8 mouse cellular contexts compared by ENCODE assay signal in the genomic region with DNA sequence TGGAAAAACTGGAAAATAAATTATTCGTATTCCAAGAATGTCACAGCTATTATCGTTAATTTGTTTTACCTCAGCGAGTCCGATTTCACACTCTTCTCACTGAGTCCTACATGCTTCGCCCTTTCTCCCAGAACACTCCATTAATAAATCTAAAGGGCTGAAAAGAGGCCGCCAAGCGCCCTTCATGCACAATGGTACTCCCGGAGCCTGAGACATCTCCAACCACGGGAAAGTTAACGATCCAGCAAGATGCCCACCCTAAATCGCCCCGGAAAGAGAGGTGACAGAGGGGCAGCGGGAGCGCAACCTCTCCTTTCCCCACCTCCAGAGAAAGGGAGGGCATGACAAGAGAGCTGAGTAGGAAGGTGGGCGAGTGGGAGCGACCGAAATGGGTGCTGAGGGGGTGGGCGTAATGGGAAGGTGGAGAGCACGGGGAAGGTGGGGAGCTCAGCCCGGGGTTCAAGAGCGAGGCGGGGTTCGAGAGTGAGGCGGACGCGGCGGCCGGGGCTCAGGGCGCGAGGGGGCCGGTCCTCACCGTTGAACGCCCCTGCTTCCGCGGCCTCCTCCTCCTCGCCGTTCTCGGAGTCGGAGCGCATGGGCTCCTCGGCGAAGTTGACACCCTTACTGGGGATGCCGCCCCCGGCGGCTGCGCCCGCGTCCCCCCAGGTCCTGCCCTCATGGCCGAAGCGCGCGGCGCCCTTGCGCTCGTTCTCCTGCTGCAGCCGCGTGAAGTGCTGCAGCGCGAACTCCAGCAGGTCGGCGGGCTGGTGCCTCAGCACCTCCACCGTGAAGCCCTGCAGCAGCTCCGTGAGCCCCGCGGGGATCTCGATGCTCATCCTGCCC. TPM values are rescaled to one million over a fixed set of nuclear protein-coding genes. Genes with fewer than 3 reads are reported as not detected.
A peak's percentile ranks its signal among the peaks of the same experiment; 100 is the strongest.
DNase-seq lines count a peak whose midpoint lies in the region; ATAC-seq and TF ChIP-seq lines count a peak whose summit lies in the region.

No protein-coding gene starts in this region.

- H3K27me3 ChIP-seq in spleen, adult 2 months (ENCODE audit: control insufficient read depth, insufficient read depth, low read length), result peaks cover 7% of the 10 kb centered on the region; the same call in 1 of the 2 replicates
- no peaks in the 10 kb centered on the region for H3K27me3 ChIP-seq in hindbrain, embryonic 15.5 days

- H3K9ac ChIP-seq in hindbrain, embryonic 15.5 days, result peak overlapping the region; percentile 95

- H3K36me3 ChIP-seq in spleen, adult 2 months (ENCODE audit: control insufficient read depth, insufficient read depth, low read length), result no peaks in the 10 kb centered on the region
- no peaks in the 10 kb centered on the region for H3K36me3 ChIP-seq in hindbrain, embryonic 15.5 days

- 2% methylated on average over 58 of the region's 66 CpGs for WGBS in spleen, adult 2 months
- 1% methylated on average over 52 of the region's 66 CpGs for WGBS in hindbrain, embryonic 15.5 days

- H3K9me3 ChIP-seq in hindbrain, embryonic 15.5 days, result no peaks in the 10 kb centered on the region

- intact Hi-C loops in gastrocnemius, adult 2 months (cut with DNase I), result no loop called here
- intact Hi-C loops in gastrocnemius, postnatal 36 days (cut with DNase I), result loop anchor here (5.0 kb wide), 1 partner anchor 93 kb away; no protein-coding TSS in a partner anchor

- TF ChIP-seq POLR2A in spleen, adult 2 months (IDR thresholded peaks at IDR 0.05; ENCODE audit: low read depth, low read length), result no peak

- peak overlapping the region; percentile 66 for H3K27ac ChIP-seq in gastrocnemius, adult 2 months
- peak overlapping the region; percentile 41; the same call in 1 of the 2 replicates for H3K27ac ChIP-seq in spleen, adult 2 months (ENCODE audit: insufficient read depth, low read length)
- peak overlapping the region; percentile 99 for H3K27ac ChIP-seq in hindbrain, embryonic 15.5 days (replicated peaks)

- peak; percentile 17 for ATAC-seq in erythroblast, adult 5-6 weeks (replicated peaks; ENCODE audit: low FRiP score, poor library complexity, severe bottlenecking)
- ATAC-seq in hindbrain, embryonic 15.5 days (ENCODE audit: low FRiP score, low read depth), result peak; percentile 80
- peak; percentile 33 for ATAC-seq in megakaryocyte progenitor cell, adult 5-6 weeks (replicated peaks; ENCODE audit: poor library complexity)

- peak overlapping the region; percentile 87 for H3K4me3 ChIP-seq in gastrocnemius, adult 2 months
- peak overlapping the region; percentile 77 for H3K4me3 ChIP-seq in spleen, adult 2 months (ENCODE audit: extremely low read depth, insufficient read depth, insufficient read length)
- H3K4me3 ChIP-seq in hindbrain, embryonic 15.5 days, result peak overlapping the region; percentile 89

- peaks cover 2% of the 10 kb centered on the region for H3K4me1 ChIP-seq in spleen, adult 2 months (ENCODE audit: control insufficient read depth, insufficient read depth, insufficient read length)
- peaks cover 39% of the 10 kb centered on the region for H3K4me1 ChIP-seq in hindbrain, embryonic 15.5 days (replicated peaks)

- peak overlapping the region; percentile 63 for H3K4me2 ChIP-seq in hindbrain, embryonic 15.5 days

- no peak for DNase-seq in gastrocnemius, adult 2 months
- DNase-seq in gastrocnemius, postnatal 36 days, result no peak
- no peak for DNase-seq in spleen, adult 2 months (ENCODE audit: low read depth in 1 of 2, low spot score in 2 of 2)
- DNase-seq in spleen, adult 18-20 months, result no peak
- DNase-seq in yolk sac, embryonic 10.5 days (ENCODE audit: low spot score), result peak; percentile 13

- no peak for TF ChIP-seq CTCF in gastrocnemius, adult 2 months (IDR thresholded peaks at IDR 0.05)
- TF ChIP-seq CTCF in spleen, adult 2 months (IDR thresholded peaks at IDR 0.05; ENCODE audit: extremely low read depth, insufficient read depth, insufficient read length, insufficient replicate concordance), result no peak

RNA-seq across cellular contexts. Expression of a gene that starts 0.6 kb away (rescaled TPM):
- total RNA-seq in gastrocnemius, adult 2 months (2021), result 1 to 10 TPM in 1 of 2 experiments, under 1 TPM in 1; 0.28 to 1.1 TPM
- total RNA-seq in gastrocnemius, postnatal 36 days (2021), result 1 to 10 TPM; 1.7 to 1.9 TPM
- polyA plus RNA-seq in spleen, adult 2 months (2012; rRNA removed), result 9.1 and 12.6 TPM in 2 replicates
- total RNA-seq in erythroblast, adult 5-6 weeks (2015; ENCODE audit: low replicate concordance), result 115 and 138 TPM in 2 replicates
- 122 and 195 TPM in 2 replicates for total RNA-seq in erythroblast, adult 5-6 weeks (2017; ENCODE audit: low replicate concordance)
- 129 and 138 TPM in 2 replicates for polyA plus RNA-seq in hindbrain, embryonic 15.5 days (2015; fragmentation: Nextera tagmentation; extraction: Ambion mirVana)
- 94.3 and 99.4 TPM in 2 replicates for total RNA-seq in megakaryocyte progenitor cell, adult 5-6 weeks (2015)
- total RNA-seq in megakaryocyte progenitor cell, adult 5-6 weeks (2017), result 77.3 and 87.7 TPM in 2 replicates

Comparison
In these comparisons a context has a peak if more than half of its experiments do, and no peak if none do; other contexts are left out.
1. H3K27ac ChIP-seq: peak in every context shown above with its lines; median percentile 99 in hindbrain, embryonic 15.5 days; 66 in gastrocnemius, adult 2 months; 41 in spleen, adult 2 months.
2. ATAC-seq: peak in every context shown above with its lines; median percentile 80 in hindbrain, embryonic 15.5 days; 33 in megakaryocyte progenitor cell, adult 5-6 weeks; 17 in erythroblast, adult 5-6 weeks.
3. RNA of a gene that starts 0.6 kb away (total RNA-seq): 115 to 195 TPM in erythroblast, adult 5-6 weeks and 77.3 to 99.4 TPM in megakaryocyte progenitor cell, adult 5-6 weeks; 1.7 to 1.9 TPM in gastrocnemius, postnatal 36 days and 0.28 to 1.1 TPM in gastrocnemius, adult 2 months; every median in the first group is over 10 times any median in the second.
4. Peak in every context shown above with its lines, with median percentiles within 50 percentile points of each other: H3K4me3 ChIP-seq.